Mouse (Mus musculus): ENCODE data around the gene Scamp2.

DNA sequence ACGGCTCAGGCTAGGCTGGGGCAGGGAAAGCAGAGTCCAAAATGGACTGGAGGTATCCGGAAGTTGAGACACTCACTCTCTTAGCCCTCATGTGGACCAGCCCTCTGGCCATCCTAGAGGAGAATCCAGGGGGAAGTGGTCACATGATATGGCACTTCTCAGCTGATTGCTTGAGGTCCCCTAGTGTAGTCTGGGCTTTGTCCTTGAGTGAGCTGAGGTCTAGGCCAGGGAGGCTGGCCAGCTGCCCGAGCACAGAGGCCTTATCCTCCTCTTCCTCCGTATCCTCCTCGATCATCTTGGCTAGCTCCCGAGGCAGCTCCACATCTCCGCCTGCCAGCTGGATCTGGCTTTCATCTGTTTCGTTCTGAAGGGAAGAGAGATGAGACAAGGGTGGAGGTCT lies 41.4 kb downstream of the Scamp2 start:
- no peak for TF ChIP-seq CTCF (IDR thresholded peaks at IDR 0.05; ENCODE audit: control insufficient read depth, insufficient read depth, low read length)
- TF ChIP-seq POLR2A (IDR thresholded peaks at IDR 0.05; ENCODE audit: borderline replicate concordance, control insufficient read depth, low read depth, low read length), result no peak
